Mouse (Mus musculus) spleen, postnatal 14 days (tissue): ENCODE results near the gene Astn2.

Source experiments
- DNase-seq, 2 experiments: peaks; one replicate each; pipeline ENCODE4 v3.0.0; 2021 to 2022; ENCODE audit warnings: low spot score in 2 of 2

Gene Astn2

GRCm38 (mm10) chr4:65420511-65420931 lies 983.9 kb downstream of the Astn2 start:
- DNase-seq, result no peak

- DNase-seq, result no peak
Observed at GRCm38 (mm10) chr4:65415507-65415906, 988.9 kb downstream of the Astn2 start.

- DNase-seq, result no peak
Observed at GRCm38 (mm10) chr4:65402836-65403634, 1001.4 kb downstream of the Astn2 start.

GRCm38 (mm10) chr4:65402286-65402685 lies 1002.1 kb downstream of the Astn2 start:
- no peak for DNase-seq

GRCm38 (mm10) chr4:65399457-65399856 lies 1005.0 kb downstream of the Astn2 start:
- DNase-seq, result no peak

GRCm38 (mm10) chr4:65396806-65397205 lies 1007.6 kb downstream of the Astn2 start:
- no peak for DNase-seq

GRCm38 (mm10) chr4:65391001-65391400 lies 1013.4 kb downstream of the Astn2 start:
- DNase-seq, result no peak

- DNase-seq, result no peak
Observed at GRCm38 (mm10) chr4:65383070-65383469, 1021.3 kb downstream of the Astn2 start.

- no peak for DNase-seq
Observed at GRCm38 (mm10) chr4:65379461-65379860, 1025.0 kb downstream of the Astn2 start.

- DNase-seq, result no peak
Observed at GRCm38 (mm10) chr4:65376571-65376970, 1027.8 kb downstream of the Astn2 start.

GRCm38 (mm10) chr4:65373841-65374240 lies 1030.6 kb downstream of the Astn2 start:
- DNase-seq, result no peak

- no peak for DNase-seq
Observed at GRCm38 (mm10) chr4:65372731-65373130, 1031.7 kb downstream of the Astn2 start.

- DNase-seq, result no peak
Observed at GRCm38 (mm10) chr4:65367135-65367534, 1037.3 kb downstream of the Astn2 start.

- no peak for DNase-seq
Observed at GRCm38 (mm10) chr4:65354580-65354979, 1049.8 kb downstream of the Astn2 start.

GRCm38 (mm10) chr4:65350521-65350920 lies 1053.9 kb downstream of the Astn2 start:
- no peak for DNase-seq

GRCm38 (mm10) chr4:65341766-65342165 lies 1062.6 kb downstream of the Astn2 start:
- DNase-seq, result no peak

- no peak for DNase-seq
Observed at GRCm38 (mm10) chr4:65333718-65334117, 1070.7 kb downstream of the Astn2 start.
